Mouse (Mus musculus) lung, postnatal 14 days (tissue): ENCODE measurements around the gene Mefv.
"Not testable (repeated sequence)": the region's sequence is repeated elsewhere in the genome, so short reads cannot be mapped to it uniquely, and the experiment has no call there.

ENCODE experiments used
- DNase-seq: peaks from one replicate; pipeline ENCODE4 v3.0.0; 2021

Gene Mefv

GRCm38 (mm10) chr16:3717980-3718379 is at the start of gene Mefv:
Mefv (minus strand) TSS chr16:3718097.
- DNase-seq: no peak

DNA sequence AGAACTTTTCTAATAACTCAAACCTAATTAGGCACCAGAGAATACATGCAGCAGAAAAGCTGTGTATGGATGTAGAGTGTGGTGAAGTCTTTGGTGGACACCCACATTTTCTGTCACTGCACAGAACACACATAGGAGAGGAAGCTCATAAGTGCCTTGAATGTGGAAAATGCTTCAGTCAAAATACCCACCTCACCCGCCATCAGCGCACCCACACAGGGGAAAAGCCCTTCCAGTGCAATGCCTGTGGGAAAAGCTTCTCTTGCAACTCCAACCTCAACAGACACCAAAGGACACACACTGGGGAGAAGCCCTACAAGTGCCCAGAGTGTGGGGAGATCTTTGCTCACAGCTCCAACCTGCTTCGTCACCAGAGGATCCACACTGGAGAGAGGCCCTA is 31.1 kb upstream of the Mefv start:
- DNase-seq: no peak

DNA sequence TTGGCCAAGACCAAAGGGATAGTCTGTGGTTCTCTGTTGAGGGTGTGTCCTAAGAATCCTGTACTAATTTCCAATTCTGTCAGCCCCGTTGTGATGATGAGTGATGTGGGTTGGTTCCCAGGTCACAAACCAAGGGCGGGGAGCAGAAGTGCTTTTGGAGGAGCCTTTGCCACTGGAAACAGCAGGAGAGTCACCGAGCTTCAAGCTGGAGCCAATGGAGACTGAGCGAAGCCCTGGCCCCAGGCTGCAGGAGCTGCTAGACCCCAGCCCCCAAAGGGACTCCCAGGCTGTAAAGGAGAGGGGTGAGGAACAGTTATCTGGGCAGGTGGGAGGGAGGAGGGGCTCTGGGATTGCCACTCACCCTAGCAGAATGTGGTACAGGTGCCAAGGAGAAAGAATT is 27.8 kb upstream of the Mefv start:
- DNase-seq: no peak

DNA sequence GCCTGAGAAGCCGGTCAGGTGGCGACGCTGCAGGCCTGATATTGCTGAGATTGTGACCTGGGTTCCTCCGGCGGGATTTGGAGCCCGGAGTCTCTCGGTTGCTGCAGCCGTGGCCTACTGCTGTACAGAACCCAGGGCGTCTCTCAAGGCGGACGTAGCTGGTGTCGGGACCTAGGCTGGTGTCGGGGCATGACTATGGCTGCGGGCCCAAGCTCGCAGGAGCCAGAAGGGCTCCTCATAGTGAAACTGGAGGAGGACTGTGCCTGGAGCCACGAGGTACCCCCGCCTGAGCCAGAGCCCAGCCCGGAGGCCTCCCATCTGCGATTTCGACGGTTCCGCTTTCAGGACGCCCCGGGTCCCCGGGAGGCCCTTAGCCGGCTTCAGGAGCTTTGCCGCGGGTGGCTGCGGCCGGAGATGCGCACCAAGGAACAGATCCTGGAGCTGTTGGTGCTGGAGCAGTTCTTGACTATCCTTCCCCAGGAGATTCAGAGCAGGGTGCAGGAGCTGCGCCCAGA is 26.3 kb upstream of the Mefv start:
- peak; percentile 25 for DNase-seq

- DNase-seq: peak; percentile 90
Observed at GRCm38 (mm10) chr16:3743503-3744185, 25.7 kb upstream of the Mefv start, which contains the start of gene Zfp263. Zfp263 (plus strand) TSS chr16:3744093.

- DNase-seq: no peak
Observed at GRCm38 (mm10) chr16:3742466-3742865, 24.6 kb upstream of the Mefv start.

- DNase-seq: no peak
Observed at GRCm38 (mm10) chr16:3733198-3733732, 15.4 kb upstream of the Mefv start.

- no peak for DNase-seq
Observed at GRCm38 (mm10) chr16:3732612-3733011, 14.7 kb upstream of the Mefv start.

DNA sequence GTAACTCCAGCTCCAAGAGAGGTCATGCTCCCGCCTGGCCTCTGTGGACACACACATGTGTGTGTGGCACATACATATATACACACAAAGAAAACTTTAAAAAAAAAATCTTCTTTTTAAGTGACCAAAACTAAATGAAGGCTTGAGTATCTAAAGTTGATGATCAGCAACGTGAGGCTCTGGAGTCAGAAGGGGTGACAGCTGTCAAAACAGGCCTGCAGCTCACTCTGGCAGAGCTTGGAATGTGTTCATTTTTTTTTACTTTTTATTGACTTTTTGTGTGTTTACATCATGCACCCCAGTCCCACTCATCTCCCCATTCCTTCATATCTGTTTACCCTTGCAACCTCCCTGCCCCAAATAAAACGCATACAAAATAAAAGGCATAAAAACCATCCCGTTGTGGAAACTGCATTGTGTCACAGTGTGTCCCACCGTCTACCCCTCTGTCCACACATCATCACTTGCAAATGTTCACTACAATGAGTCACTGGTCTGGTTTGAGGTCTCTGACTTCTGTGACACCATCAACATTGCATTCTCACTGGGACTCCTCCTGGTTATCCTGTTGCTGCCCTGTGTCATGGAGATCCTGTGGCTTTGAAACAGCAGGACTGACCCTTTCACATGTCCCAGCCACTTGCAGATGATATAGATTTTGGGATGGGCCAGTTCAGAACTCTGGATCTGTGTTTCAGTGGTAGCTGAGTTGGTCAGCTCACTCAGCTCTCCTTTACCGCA is 10.3 kb upstream of the Mefv start:
- no peak for DNase-seq

DNA sequence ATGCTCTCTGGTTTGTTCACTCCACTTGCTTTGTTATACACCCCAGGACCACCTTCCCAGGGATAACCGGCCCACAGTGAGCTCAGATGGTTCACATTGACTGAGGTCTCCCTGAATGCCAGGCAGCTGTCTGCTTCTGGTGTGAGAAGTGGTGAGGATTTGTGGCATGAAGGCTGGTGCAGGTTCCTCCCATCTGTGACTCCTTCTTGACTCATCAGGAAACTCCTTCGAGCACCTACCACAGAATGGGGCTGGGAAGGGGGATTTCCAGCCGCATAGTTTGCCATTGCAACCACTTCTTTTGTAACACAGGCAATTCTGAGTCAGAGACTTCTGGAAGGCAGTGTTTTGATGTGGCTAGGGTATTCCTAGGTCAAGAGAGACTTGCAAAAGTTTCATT is 5.3 kb upstream of the Mefv start:
- no peak for DNase-seq

DNA sequence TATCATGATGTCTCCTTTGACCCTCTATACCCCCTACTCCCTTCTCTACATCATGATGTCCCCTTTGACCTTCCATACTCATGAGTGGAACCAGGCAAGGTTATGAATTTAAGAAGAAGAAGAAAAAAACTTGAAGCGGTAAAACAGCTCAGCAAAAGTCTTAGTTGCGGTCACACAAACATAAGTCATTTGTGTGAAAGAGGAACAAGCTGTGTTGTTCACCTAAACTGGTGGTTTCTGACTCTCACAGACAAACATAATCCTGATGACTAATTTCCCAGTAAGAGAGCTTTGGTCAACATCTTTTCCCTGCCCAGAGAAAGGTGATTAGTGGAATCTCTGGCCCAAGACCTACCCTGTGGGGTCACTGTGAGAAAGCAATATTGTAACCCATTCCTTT is 3.2 kb downstream of the Mefv start:
- DNase-seq: no peak

DNA sequence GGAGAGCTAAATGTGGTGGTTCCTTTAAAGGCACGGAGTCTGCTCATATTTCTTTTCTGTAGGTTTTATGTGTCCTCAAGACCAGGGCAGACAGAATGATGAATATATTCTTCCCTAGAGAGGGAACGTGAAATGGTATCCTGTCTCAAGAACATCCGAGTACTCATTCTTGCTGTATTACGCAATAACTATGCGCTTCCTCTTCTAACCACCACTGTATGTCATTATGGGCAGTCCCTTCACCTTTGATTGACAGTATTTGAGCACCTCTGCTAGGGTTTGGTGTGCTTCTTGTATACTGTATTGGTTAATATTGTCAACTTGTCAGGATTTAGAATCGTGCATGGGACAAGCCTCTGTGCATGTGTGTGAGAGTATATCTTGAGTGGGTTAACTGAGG is 11.2 kb downstream of the Mefv start:
- DNase-seq: no peak

DNA sequence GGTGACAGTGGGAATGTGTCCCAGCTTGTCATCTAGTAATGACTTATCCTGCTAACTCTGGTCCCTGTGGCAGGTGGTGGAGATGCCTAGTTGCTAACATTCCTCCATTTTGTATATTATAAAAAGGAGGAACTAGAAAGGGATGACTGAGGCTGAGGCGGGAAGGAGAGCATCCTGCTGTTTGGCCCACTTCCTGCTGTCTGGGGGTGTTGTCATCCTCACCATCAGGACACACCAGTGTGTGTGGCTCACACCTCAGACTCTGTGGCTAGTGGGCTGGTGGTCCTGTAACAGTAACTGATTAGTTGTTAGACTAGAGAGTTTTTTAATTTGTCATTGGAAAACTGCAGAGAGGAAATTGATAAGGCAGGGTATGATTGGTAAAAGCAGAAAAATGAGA is 17.0 kb downstream of the Mefv start:
- DNase-seq: no peak

DNA sequence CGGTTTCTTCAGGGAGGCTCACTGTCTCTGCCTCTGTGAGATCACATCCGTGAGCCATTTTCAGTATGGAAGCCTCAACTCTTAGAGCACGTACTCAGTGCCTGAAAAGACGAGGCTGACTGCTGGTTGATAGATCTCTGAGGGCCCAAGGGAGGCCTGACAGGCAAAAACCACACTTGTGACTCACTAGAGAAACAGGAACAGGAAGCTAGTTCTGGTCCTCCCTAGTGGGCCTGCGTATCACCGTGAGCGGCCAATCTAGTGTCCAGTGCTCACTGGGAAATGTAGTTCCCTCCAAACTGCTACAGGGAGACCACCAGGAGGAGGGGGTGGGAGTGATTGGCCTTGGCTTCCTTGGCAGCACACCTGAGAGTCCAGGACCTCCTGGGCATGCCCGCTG is 18.6 kb downstream of the Mefv start:
- DNase-seq: no peak

GRCm38 (mm10) chr16:3689608-3690007 is 28.3 kb downstream of the Mefv start:
- not testable (repeated sequence) for DNase-seq
